Mouse (Mus musculus) spleen, adult 10 weeks (tissue): ENCODE results near the gene Snx29. TPM values are rescaled to one million over a fixed set of nuclear protein-coding genes. Genes with fewer than 3 reads are reported as not detected.

ENCODE experiments used
- polyA plus RNA-seq: library from polyadenylated mRNA; stranded (reverse); fragments of 350-450 nt; fragmentation: Illumina TruSeq; extraction: RNeasy Lipid Tissue Mini Kit (QIAGEN cat#74804); gene quantifications from one replicate; pipeline ENCODE4 v1.2.3, GENCODE M21; 2015; ENCODE audit warnings: low replicate concordance; ENCODE audit not compliant: insufficient read depth

Snx29 gene
- polyA plus RNA-seq = 26.9 TPM

GRCm38 (mm10) chr16:11322409-11323323 is at the start of gene Snx29:
TSS of gene Snx29 (plus strand) at chr16:11322908.

GRCm38 (mm10) chr16:11313512-11313911 is 9.2 kb upstream of the Snx29 start, which contains the start of gene Tnfrsf17:
TSS of gene Tnfrsf17 (plus strand) at chr16:11313812.

Other genes starting within 250 kb of the Snx29 start
- gene Txndc11, start 188.3 kb upstream of the Snx29 start, polyA plus RNA-seq = 41.9 TPM
- 520 TPM for gene Zc3h7a, start 146.5 kb upstream of the Snx29 start, polyA plus RNA-seq
- gene Rsl1d1, start 119.6 kb upstream of the Snx29 start, polyA plus RNA-seq = 137 TPM
- 148 TPM for gene Gspt1, start 68.6 kb upstream of the Snx29 start, polyA plus RNA-seq
- 3.1 TPM for gene Tnfrsf17, start 9.1 kb upstream of the Snx29 start, polyA plus RNA-seq